Mouse (Mus musculus): ENCODE measurements at regions not wholly inside any gene's neighbourhood (a gene's known extent, or its start where the extent isn't known, plus 50 kb on each side); places are given as distances from the start of the nearest gene placed in this dataset.
A peak's percentile ranks its signal among the peaks of the same experiment; 100 is the strongest.

DNA sequence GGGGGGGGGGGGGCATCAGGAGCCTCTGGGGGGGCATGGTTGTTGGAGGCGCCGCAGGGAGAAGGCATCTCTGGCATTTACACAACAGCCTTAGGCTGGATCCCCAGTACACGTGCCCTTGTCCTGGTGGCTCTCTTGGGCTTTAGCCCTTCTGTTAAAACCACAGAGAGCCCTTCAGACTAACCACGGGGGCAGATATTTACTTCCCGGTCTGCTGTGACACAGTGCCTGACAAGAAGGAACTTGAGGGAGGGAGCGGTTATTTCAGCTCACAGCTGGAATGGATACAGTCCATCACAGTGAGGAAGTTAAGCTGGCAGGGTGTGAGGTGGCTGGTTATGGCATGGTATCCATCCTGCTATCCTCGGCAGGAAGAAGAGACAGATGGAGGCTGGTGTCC lies 71.0 kb upstream of the Gm11733 start:
- DNase-seq: no peak

DNA sequence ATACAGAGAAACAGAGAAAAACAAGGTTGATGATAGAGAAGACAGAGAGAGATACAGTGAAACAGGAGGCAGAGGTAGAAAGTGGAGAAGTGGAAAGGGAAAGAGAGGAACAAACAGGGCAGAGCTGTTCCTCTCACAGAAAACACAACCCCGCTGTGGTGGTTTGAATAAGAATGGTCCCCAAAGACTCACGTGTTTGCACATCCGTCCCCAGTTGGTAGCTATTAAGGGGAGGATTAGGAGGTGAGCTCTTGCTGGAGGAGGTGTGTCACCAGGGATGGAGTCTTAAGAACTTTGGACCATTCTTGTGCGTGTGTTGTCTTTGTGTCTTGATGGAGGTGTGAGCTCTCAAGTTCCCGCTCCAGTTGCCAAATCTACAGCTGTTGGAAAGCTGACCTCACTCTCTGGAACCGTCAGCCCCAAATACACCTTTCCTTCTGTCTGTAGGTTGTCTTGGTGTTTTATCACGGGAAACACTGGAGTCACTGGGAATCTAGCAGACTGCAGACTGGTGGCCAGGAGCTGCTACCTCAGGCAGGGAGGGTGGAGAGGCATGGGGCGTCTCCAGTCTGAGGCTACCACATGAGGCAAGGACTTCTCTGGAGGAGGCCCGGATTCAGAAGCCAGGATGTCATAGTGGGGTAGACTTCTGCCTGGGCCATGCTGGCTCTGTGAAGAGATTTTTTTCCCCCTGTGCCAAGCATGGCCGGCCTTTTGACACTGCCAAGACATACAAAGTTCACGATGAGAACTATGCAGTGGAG lies 70.0 kb upstream of the Gm11733 start:
- no peak for DNase-seq

DNA sequence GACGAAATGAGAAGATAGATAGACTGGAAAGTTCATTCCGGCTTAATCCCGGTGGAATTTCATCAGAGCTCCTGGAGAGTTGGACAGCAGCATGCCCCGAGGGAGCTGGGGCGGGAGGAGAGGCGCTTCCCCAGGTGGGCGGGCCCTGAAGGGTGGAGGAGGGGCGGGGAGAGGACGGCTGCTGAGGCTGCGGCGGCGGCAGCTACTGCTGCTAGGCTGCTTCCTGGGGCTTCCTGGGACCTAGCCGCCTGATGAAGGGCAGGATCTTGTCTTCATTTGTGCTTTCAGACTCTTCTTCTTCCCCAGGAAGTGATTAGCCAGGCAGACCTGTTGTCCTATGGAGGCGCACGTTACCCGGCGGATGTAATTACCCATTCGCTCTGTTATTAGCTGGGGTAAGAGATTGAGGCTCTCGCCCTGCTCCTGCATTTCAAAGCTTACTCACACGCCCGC lies 69.3 kb upstream of the Gm11733 start:
- peak in 1 of 2 experiments; percentile 26 for DNase-seq

DNA sequence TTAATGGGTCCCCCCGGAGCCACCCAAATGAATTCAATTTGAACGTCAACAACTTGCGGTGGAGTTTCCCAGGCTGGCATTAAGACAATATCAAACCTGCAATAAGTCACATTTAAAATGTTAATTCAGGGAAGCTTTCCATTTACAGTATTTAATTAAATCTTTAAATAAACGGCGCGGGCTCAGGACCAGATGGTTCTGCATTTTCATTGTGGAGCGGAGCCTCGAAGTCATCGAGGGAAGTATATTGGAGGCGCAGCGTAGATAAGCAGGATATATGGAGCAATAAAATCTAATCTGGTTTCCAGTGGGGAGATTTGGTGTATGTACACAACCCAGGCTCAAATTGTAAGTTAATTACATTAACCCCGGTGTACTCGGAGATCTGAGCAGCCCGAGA lies 68.7 kb upstream of the Gm11733 start:
- no peak for DNase-seq

DNA sequence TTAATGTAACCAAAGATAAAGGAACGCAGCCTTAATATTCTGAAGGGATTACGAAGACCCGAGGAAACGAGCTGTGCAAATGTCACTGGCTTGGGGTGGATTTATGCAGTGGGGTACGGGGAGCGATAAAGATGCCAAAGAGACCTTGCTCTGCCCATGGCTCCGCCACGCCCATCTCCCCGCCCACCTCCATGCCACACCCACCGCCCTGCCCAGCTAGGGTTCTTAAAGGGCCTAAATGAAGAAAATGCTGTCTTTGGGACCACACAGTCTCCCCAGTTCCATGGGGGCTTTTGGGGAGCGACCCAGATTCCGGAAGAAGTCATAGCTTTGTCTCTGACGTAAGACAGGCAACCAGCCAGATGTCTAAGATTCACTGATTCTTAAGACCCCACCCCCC lies 68.2 kb upstream of the Gm11733 start:
- no peak for DNase-seq

DNA sequence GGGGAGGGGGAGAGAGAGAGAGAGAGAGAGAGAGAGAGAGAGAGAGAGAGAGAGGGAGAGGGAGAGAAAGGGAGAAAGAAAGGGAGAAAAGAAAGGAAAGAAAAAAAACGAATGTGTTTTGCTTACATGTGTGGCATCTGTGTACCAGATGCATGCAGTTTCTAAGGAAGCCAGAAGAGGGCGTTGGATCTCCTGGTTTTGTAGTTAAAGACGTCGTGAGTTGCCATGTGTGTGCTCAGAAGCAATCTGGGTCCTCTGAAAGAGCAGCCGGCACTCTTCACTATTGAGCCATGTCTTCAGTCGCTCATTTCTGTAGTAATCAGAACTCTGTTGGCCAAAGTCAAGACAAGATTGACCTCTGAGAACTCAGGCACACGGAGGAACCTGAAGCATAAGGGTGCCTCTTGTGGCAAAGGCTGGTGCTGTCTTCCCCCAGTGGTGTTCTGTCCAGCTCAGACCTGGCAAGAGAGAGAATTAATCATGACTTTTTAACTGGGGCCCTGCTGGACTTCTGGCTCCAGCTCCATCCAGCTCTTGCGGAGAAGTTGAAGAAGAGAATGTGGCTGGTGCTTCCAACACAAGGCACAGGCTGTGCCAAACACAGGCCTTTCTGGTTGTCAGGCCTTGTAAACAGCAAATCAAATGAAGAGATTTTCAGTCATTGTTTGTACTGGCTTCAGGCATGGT lies 67.0 kb upstream of the Gm11733 start:
- no peak for DNase-seq

DNA sequence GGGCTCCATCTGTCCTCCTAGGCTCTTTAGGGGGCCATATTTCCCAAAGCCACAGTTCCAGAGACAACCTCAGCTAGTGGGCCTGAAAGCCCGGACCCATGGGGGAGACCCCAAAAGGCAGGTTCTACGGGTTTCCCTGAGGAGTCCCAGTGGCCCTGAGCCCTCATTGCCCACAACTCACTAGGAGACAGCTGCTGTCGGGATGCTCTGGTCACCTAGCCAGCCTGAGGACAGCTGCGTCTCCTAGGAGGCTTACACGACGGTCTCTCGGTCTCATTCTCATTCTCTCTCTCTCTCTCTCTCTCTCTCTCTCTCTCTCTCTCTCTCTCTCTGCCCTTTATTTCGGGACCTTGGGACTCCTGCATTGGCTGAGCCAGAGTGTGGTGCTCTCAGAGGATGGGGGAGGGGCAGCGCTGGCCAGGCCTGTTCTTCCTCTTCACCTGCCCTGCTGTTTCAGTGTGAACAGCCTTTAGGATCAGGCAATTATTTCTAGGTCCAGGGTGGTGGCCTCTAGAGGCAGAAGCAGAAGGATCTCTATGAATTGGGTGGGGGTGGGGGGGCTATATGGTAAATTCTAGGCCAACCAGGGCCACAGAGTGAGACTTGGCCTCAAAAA lies 66.1 kb upstream of the Gm11733 start:
- DNase-seq: no peak

DNA sequence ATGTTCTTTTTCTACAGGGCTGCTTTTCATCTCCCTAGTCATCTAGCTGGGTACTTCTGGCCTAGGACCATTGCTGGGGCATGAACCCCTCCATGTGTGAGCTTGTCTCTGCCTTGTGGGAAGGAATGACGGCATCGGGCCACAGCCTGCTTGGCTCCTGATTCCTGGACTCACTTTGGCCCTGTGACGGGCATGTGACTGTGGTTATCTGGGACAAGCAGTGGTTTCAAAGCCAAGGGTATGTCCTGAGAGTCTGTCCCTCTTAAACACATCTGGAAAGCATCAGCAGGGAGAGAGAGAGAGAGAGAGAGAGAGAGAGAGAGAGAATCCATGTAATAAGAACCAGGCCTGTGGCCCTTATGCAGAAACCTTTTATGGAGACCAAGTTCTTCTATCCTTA lies 65.2 kb upstream of the Gm11733 start:
- no peak for DNase-seq

DNA sequence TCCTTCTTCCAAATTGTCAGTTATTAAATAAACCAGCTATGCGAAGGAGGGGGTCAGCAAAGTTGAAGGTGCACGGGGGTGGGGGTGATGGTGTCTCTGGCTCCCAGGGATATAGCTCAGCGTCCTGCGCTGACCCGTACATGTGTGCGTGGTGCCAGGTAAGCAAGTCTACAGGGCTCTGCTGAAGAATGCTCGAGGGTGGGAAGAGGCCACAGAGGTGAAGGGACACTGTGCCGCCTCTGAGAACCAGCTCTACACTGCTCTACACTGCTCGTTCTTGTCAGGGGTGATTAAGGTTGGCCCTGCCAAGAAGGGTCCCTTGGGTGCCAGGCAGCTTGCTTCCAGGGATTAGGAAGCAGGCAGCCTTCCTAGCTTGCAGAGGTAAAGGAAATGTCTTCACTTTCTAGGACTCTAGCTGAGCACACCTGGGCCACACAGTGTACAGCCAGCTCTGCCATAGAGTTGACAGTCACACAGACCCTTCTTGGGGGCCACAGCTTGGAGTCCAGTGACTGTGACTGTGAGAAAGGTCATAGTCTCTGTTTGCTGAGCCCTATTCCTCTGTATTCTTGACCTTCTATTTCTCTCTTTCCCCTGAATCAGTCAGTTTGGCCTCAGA lies 64.7 kb upstream of the Gm11733 start:
- DNase-seq: no peak

DNA sequence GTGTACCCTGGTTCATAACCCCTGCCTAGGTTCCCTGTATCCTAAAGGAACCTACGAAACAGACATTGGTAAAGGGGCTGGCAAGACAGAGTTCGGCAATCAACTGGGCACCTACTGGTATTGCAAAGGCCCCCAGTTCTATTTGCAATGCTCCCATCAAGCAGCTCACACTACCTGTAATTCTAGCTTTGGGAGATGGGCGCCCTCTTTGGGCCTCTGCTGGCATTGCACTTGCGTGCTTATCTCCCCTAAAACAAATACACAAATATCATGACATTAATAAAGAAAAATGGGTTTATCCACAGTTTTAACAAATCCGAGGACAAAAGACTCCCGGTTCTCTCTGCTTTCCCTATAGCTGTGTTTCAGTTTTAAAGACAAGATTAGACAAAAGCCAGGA lies 61.5 kb upstream of the Gm11733 start:
- no peak for DNase-seq

DNA sequence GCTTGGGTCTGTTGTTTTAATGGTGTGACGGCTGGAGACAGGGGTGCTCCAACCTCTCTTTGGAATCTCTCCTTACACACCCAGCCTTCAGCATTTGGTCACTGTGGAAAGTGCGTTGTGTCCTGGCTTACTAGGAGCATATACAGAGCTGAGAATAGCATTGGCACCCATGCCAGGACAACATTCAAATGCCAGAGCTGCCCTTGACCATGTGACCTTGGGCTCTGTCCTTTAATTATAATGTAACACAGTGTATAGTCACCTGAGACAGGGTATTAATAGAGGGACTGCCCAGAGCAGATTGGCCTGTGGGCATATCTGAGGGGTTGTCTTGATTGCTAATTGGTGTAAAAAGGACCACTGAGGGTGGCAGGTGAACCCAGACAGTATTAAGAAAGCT lies 60.7 kb upstream of the Gm11733 start:
- no peak for DNase-seq

DNA sequence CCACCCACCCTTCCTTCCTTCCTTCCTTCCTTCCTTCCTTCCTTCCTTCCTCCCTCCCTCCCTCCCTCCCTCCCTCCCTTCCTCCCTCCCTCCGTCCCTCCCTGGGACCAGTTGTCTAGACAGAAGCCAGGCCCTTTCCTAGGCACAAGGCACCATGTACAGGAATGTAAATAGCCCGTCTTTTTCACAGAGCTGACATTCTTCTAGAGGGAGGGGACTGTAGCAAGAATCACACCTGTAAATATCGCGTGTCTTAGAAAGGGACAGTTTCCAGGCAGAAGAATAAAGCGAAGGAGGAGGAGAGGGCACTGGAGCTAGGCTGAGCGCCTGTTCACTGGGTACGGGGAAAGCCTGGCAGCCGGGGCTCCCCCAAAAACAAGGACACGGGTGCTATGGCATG lies 58.7 kb upstream of the Gm11733 start:
- no peak for DNase-seq

DNA sequence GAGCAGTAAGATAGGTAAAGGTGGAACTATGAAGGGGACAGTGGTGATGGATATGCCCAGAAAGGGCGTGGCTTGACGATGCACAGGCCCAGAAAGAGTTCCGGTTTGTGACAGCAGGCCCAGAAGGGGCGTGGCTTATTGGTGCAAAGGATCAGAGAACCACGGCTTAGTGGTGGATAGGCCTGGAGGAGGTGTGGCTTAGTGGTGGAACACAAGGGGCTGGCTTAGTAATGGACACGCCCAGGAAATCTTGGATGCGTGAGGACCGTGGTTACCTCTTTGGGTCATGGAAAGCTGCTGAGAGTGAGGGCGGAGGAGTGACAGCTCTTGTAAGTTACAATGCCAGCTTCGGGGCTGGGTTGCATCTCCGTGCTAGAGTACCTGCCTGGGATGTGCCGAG lies 58.2 kb upstream of the Gm11733 start:
- DNase-seq: no peak

DNA sequence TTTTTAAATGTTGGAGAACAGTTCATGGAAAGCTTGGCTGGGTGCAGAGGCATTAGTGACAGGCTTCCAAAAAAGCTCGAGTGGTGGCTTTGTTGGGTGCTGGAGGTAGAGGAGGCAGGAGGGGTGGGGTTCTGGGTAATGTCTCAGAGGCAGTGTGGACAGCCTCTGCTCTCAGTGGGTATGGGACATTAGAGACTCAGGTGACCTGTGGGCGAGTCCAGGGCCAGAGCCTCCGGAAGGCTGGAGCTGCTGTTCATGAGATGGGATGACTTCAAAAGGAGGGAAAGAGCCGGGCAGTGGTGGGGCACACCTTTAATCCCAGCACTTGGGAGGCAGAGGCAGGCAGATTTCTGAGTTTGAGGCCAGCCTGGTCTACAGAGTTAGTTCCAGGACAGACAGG lies 57.5 kb upstream of the Gm11733 start:
- no peak for DNase-seq

DNA sequence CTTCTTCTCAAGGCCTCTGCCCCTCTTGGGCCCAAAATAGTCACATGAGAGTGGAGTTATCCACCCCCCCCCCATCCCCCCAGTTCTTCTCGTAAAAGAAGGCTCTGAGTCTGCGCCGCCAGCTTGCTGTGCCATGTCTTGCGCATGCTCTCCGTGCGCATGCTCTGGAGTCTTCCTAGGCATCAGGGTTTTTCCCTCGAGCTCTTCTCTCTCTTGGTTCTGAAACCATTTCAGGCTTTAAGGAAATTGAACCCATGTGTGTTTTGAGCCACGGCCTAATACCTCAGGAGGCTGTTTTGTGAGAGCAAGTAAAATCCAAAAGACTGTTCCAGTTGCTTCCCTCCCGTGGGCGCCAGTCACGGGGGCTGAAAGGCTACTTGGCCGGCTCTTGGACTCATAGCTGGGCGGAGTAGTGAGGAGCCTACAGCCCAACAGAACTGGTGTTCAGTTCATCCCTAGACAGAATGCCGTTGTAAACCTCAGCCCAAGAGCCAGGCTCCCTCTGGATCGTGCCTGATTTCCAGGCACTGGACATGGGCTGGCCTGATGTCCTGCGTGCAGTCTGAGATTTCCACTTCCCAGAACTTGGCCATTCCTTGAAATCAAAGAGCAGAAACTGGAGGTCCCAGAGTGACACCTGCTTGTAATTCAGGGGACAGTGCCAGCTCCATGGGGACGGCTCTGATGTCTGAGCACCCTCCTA lies 56.2 kb upstream of the Gm11733 start:
- no peak for DNase-seq

DNA sequence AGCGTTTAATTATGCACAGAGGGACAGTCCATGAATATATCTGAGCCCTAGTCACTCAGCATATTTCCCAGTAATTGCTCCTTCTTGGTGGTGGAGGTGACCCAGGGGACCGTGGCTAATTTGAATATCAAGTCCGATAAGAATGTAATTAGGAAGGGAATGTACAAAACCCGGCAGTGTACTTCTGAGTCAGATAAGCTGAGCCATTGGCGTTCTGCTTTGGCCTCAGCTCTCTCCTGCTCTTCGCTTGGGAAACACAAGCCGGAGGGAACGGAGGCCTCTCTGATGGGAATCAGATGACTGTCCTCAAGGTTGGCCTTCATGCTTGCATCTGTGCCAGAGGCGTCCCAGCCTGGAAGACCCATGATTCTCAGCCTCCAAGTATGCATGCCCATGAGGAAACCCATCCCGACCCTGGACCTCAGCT lies 54.8 kb upstream of the Gm11733 start:
- no peak for DNase-seq

DNA sequence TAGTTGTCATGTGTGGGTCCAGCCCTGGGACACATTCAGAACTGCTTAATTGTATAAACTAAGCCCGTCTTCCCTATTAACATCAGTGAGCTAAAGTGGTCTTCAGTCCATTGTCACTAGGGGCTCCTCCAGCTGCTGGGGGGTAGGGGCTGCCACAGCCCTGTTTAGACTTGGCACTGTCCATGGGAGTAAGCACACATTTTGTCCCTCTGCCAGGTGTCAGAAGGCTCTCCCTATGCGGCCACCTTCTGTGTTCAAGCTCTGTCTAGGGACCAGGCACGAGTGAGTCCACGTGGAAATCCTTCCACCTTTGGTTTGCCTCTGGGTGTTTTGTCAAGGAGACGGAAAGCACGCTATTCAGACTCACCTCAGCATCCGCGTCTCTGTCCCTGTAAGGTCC lies 54.3 kb upstream of the Gm11733 start:
- DNase-seq: no peak

DNA sequence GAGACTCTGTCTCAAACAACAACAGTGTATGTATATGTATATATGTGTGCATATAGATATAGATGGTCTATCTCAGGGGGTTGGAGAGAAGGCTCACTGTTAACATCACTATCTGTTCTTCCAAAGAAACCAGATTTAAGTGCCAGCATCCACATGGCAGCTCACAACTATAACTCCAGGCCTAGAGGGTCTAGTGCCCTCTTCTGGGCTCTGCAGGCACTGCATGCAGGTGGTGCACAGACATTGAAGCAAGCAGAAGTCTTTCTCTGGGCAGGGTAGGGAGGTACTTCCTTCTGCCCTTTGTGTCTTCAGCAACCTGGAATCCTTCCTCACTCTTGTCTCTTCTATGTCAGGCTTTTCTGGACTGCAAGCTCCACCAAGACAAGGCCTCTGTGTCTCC lies 50.1 kb upstream of the Gm11733 start:
- no peak for DNase-seq
